Mouse (Mus musculus): ENCODE results near the gene Tex22. TPM values are rescaled to one million over a fixed set of nuclear protein-coding genes. Genes with fewer than 3 reads are reported as not detected.
A peak's percentile ranks its signal among the peaks of the same experiment; 100 is the strongest.

Tex22 gene
- total and polyA plus RNA-seq, 2 experiments, result 0.10 TPM; not detected in 1

DNA sequence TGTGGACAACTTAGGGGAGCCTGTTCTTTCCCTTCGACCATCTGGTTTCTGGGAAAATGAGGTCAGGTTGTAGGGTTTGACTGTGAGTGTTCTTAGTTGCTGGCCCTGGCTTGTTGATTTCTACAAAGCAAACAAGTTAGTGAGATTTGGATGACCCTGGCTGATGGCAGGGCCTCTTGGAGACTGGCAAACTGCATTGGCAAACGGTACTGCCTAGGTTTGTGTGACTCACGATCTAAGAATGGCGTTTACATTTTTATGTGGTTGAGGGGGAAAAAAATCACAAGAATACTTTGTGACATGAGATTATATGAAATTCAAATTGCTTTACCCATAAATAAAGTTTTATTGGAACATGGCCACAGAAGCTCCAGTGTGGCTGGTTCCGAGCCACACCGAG is 32.1 kb downstream of the Tex22 start:
- no peak overlapping the region for H3K4me3 ChIP-seq (ENCODE audit: insufficient read depth, low read depth, low read length)
- no peak overlapping the region for H3K9ac ChIP-seq (ENCODE audit: low read depth, low read length)
- TF ChIP-seq CTCF (IDR thresholded peaks at IDR 0.05; ENCODE audit: low read depth, low read length) (no peak), POLR2A (IDR thresholded peaks at IDR 0.05; ENCODE audit: extremely low read depth, insufficient read depth, low read length) (no peak)
- WGBS, result 31% methylated on average over 6 of the region's 6 CpGs
- no peaks in the 10 kb centered on the region for H3K36me3 ChIP-seq (ENCODE audit: control insufficient read depth, insufficient read depth, low read length)
- H3K79me2 ChIP-seq (ENCODE audit: control insufficient read depth, insufficient read depth, low read length), result peaks cover 37% of the 10 kb centered on the region
- H3K27me3 ChIP-seq (ENCODE audit: control insufficient read depth, insufficient read depth, low read length), result no peaks in the 10 kb centered on the region
- peaks cover 40% of the 10 kb centered on the region for H3K4me1 ChIP-seq (ENCODE audit: control insufficient read depth, insufficient read depth, low read length)
- DNase-seq (ENCODE audit: extremely low read depth, low read depth, low spot score), result peak; percentile 92
- H3K27ac ChIP-seq (replicated peaks; ENCODE audit: insufficient read depth, low read depth, low read length), result peak overlapping the region; percentile 71

DNA sequence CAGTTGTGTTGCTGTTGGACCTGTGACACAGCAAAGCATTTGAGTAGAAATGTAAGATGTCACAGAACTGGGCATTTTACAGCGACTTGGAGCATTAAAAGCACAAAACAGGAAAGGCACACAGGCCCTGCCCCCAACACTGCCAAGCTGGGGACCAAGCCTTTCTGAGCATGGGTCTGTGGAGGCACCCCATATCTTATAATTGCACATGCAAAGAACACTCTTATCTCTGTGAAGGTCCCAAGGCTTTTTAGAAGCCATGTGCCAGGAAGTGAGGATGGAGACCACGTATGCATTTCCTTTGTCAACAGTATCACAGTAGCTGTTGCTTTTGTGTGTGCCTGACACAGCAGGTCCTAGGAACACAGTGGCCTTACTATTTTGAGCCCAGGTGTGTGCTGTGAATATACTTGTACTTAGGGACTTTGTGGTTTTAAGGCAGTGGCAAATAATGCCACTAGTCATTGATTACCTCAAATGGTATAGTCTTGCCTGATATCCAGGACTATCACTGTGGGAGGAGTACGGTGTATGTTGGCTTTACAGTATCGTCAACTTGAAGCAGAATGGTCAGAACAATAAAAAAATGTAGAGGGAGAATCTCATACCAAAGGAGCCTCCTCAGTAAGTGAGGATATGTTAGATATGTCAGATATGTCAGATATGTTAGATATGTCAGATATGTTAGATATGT is 33.3 kb downstream of the Tex22 start:
- Histone ChIP-seq H3K9ac (ENCODE audit: low read depth, low read length) (no peak overlapping the region), H3K27me3 (ENCODE audit: control insufficient read depth, insufficient read depth, low read length) (no peaks in the 10 kb centered on the region), H3K4me1 (ENCODE audit: control insufficient read depth, insufficient read depth, low read length) (peaks cover 40% of the 10 kb centered on the region), H3K4me3 (ENCODE audit: insufficient read depth, low read depth, low read length) (no peak overlapping the region), H3K27ac (replicated peaks; ENCODE audit: insufficient read depth, low read depth, low read length) (no peak overlapping the region), H3K79me2 (ENCODE audit: control insufficient read depth, insufficient read depth, low read length) (peaks cover 40% of the 10 kb centered on the region), H3K36me3 (ENCODE audit: control insufficient read depth, insufficient read depth, low read length) (no peaks in the 10 kb centered on the region)
- no peak for DNase-seq (ENCODE audit: extremely low read depth, low read depth, low spot score)
- WGBS, result 59% methylated on average over 4 of the region's 4 CpGs
- no peak for TF ChIP-seq POLR2A (IDR thresholded peaks at IDR 0.05; ENCODE audit: extremely low read depth, insufficient read depth, low read length)
- TF ChIP-seq CTCF (IDR thresholded peaks at IDR 0.05; ENCODE audit: low read depth, low read length), result no peak

DNA sequence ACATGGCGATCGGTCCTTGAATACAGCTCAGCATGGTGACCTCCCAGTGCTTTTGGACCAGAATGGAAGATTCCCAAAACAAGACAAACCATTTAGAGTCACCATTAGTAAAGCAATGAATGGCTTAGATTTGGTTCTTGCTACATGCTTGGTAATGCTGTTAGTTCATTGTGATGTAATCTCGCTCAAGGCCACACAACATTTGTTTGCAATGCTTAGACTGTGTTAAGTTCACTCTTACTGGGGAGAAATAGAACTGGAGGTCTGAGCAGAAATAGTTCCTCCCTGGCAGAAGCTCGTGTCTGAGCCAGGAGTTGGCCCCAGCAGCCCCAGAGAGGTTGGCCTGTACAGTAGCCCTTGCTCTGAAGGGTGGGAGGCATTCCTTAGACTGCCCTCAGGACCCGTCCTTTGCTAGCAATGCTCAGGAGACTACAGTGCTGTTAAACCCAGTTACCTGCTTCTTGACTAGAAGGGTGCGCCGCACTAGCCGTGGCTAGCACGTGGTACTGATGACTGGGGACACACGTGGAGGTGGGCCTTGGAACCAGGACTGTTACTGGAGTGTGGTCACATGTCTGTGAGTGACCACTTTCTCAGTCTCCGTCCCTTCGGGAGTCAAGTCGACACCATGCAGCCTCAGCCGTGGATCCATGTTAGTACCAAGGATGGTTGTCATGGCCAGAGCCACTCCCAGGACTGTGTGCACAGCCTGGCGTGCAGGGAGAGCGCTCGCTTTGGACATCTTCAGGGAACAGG is 34.4 kb downstream of the Tex22 start:
- peaks cover 40% of the 10 kb centered on the region for H3K4me1 ChIP-seq (ENCODE audit: control insufficient read depth, insufficient read depth, low read length)

GRCm38 (mm10) chr12:113109801-113110200 is 35.5 kb downstream of the Tex22 start:
- Histone ChIP-seq H3K9ac (ENCODE audit: low read depth, low read length) (no peak overlapping the region), H3K4me3 (ENCODE audit: insufficient read depth, low read depth, low read length) (no peak overlapping the region), H3K27ac (replicated peaks; ENCODE audit: insufficient read depth, low read depth, low read length) (no peak overlapping the region), H3K79me2 (ENCODE audit: control insufficient read depth, insufficient read depth, low read length) (peaks cover 27% of the 10 kb centered on the region), H3K36me3 (ENCODE audit: control insufficient read depth, insufficient read depth, low read length) (no peaks in the 10 kb centered on the region), H3K27me3 (ENCODE audit: control insufficient read depth, insufficient read depth, low read length) (no peaks in the 10 kb centered on the region), H3K4me1 (ENCODE audit: control insufficient read depth, insufficient read depth, low read length) (peaks cover 37% of the 10 kb centered on the region)
- 87% methylated on average over 10 of the region's 10 CpGs for WGBS
- no peak for TF ChIP-seq POLR2A (IDR thresholded peaks at IDR 0.05; ENCODE audit: extremely low read depth, insufficient read depth, low read length)
- no peak for DNase-seq (ENCODE audit: extremely low read depth, low read depth, low spot score)

More for the DNA sequence above, 34.4 kb downstream of the Tex22 start:
- H3K79me2 ChIP-seq (ENCODE audit: control insufficient read depth, insufficient read depth, low read length), result peaks cover 30% of the 10 kb centered on the region
- H3K27ac ChIP-seq (replicated peaks; ENCODE audit: insufficient read depth, low read depth, low read length), result peak overlapping the region; percentile 9
- H3K9ac ChIP-seq (ENCODE audit: low read depth, low read length), result no peak overlapping the region
- WGBS, result 74% methylated on average over 17 of the region's 17 CpGs
- DNase-seq (ENCODE audit: extremely low read depth, low read depth, low spot score), result peak; percentile 86
- no peaks in the 10 kb centered on the region for H3K36me3 ChIP-seq (ENCODE audit: control insufficient read depth, insufficient read depth, low read length)
- H3K4me3 ChIP-seq (ENCODE audit: insufficient read depth, low read depth, low read length), result no peak overlapping the region
- H3K27me3 ChIP-seq (ENCODE audit: control insufficient read depth, insufficient read depth, low read length), result no peaks in the 10 kb centered on the region
- TF ChIP-seq CTCF (IDR thresholded peaks at IDR 0.05; ENCODE audit: low read depth, low read length), result no peak

GRCm38 (mm10) chr12:113114141-113114540 is 39.8 kb downstream of the Tex22 start:
- 90% methylated on average over 4 of the region's 4 CpGs for WGBS
- DNase-seq (ENCODE audit: extremely low read depth, low read depth, low spot score), result no peak
- no peak for TF ChIP-seq POLR2A (IDR thresholded peaks at IDR 0.05; ENCODE audit: extremely low read depth, insufficient read depth, low read length)
- TF ChIP-seq CTCF (IDR thresholded peaks at IDR 0.05; ENCODE audit: low read depth, low read length), result no peak
- no peaks in the 10 kb centered on the region for H3K36me3 ChIP-seq (ENCODE audit: control insufficient read depth, insufficient read depth, low read length)
- peaks cover 7% of the 10 kb centered on the region for H3K4me1 ChIP-seq (ENCODE audit: control insufficient read depth, insufficient read depth, low read length)
- H3K9ac ChIP-seq (ENCODE audit: low read depth, low read length), result no peak overlapping the region
- H3K79me2 ChIP-seq (ENCODE audit: control insufficient read depth, insufficient read depth, low read length), result peaks cover 17% of the 10 kb centered on the region
- no peaks in the 10 kb centered on the region for H3K27me3 ChIP-seq (ENCODE audit: control insufficient read depth, insufficient read depth, low read length)
- H3K27ac ChIP-seq (replicated peaks; ENCODE audit: insufficient read depth, low read depth, low read length), result no peak overlapping the region
- H3K4me3 ChIP-seq (ENCODE audit: insufficient read depth, low read depth, low read length), result no peak overlapping the region

Data from liver, adult 2 months (tissue).